Mouse (Mus musculus) MEL (cell line): Measurements from ENCODE around the gene Prelid3b.

ENCODE experiments used
- CTCF ChIP-seq, 3 experiments: IDR thresholded peaks in 2 of 3; conservative IDR thresholded peaks in 1 of 3; 2 replicates each; pipeline ENCODE4 v1.5.1; 2011 to 2012; ENCODE audit warnings: low read length in 3 of 3, low read depth in 2 of 3, mild to moderate bottlenecking in 2 of 3, improper control_type of control experiment in 1 of 3, inconsistent platforms in 1 of 3, mixed read lengths in 1 of 3, moderate library complexity in 1 of 3; ENCODE audit not compliant: control insufficient read depth in 1 of 3, insufficient read depth in 1 of 3, poor library complexity in 1 of 3, severe bottlenecking in 1 of 3
- E2F4 ChIP-seq: IDR thresholded peaks from 2 replicates; pipeline ENCODE4 v1.6.1; 2011; ENCODE audit warnings: low read depth, low read length, improper control_type of control experiment, borderline replicate concordance
- MAFK ChIP-seq: IDR thresholded peaks from 2 replicates; pipeline ENCODE4 v1.6.1; 2011; ENCODE audit warnings: low read depth, mild to moderate bottlenecking, low read length, improper control_type of control experiment, borderline replicate concordance
- MAX ChIP-seq: IDR thresholded peaks from 2 replicates; pipeline ENCODE4 v1.6.1; 2011; ENCODE audit warnings: low read length, improper control_type of control experiment
- POLR2A ChIP-seq, 2 experiments: IDR thresholded peaks; 2 replicates each; pipeline ENCODE4 v1.6.1; 2011 to 2012; ENCODE audit warnings: low read length in 2 of 2, mild to moderate bottlenecking in 2 of 2, control low read depth in 1 of 2, improper control_type of control experiment in 1 of 2, low read depth in 1 of 2, moderate library complexity in 1 of 2; ENCODE audit not compliant: control insufficient read depth in 1 of 2, insufficient read depth in 1 of 2, poor library complexity in 1 of 2
- POLR2AphosphoS2 ChIP-seq: IDR thresholded peaks from 2 replicates; pipeline ENCODE4 v1.6.1; 2011; ENCODE audit warnings: low read length, improper control_type of control experiment
- POLR2AphosphoS5 ChIP-seq: IDR thresholded peaks from 2 replicates; pipeline ENCODE4 v1.6.1; 2012; ENCODE audit warnings: low read depth, borderline replicate concordance, mild to moderate bottlenecking, inconsistent platforms, low read length, moderate library complexity, mixed read lengths
- TAL1 ChIP-seq: IDR thresholded peaks from 2 replicates; pipeline ENCODE4 v1.6.1; 2012; ENCODE audit warnings: mild to moderate bottlenecking, inconsistent platforms, low read length, moderate library complexity, mixed read lengths
- UBTF ChIP-seq: IDR thresholded peaks from 2 replicates; pipeline ENCODE4 v1.6.1; 2012; ENCODE audit warnings: low read depth, mild to moderate bottlenecking, inconsistent platforms, low read length, improper control_type of control experiment, moderate library complexity, borderline replicate concordance; ENCODE audit not compliant: insufficient read depth
- USF1 ChIP-seq: IDR thresholded peaks from 2 replicates; pipeline ENCODE4 v1.6.1; 2014; ENCODE audit warnings: low read depth, mild to moderate bottlenecking, inconsistent platforms, low read length, improper control_type of control experiment, moderate library complexity
- USF2 ChIP-seq, 2 experiments: IDR thresholded peaks; 2 replicates each; pipeline ENCODE4 v1.6.1; 2011 to 2012; ENCODE audit warnings: improper control_type of control experiment in 2 of 2, low read length in 2 of 2, borderline replicate concordance in 1 of 2, inconsistent platforms in 1 of 2, low read depth in 1 of 2, mild to moderate bottlenecking in 1 of 2; ENCODE audit not compliant: insufficient read depth in 1 of 2
- ZKSCAN1 ChIP-seq: IDR thresholded peaks from 2 replicates; pipeline ENCODE4 v1.6.1; 2012; ENCODE audit warnings: low read depth, mild to moderate bottlenecking, inconsistent platforms, low read length, improper control_type of control experiment, moderate library complexity
- ZMIZ1 ChIP-seq: IDR thresholded peaks from 2 replicates; pipeline ENCODE4 v1.6.1; 2012; ENCODE audit warnings: low read depth, mild to moderate bottlenecking, inconsistent platforms, low read length, improper control_type of control experiment, moderate library complexity

DNA sequence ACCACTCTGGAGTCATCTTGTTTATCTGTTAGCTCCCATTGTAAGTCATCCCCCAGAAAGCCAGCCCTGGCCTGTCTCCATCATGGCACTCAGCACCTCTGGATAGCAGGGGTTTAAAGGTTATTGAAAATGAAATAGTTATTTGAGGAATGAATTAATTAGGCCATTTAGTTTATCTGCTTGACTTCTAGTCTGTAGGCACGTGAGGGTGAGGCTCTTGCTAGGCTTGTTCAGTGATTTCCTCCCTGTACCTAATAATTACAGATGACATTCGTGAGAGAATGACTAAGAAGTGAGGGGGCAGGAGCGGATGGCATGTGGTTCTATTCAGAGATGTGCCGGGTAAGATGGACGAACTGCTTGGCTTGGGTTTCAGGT lies 658 bp upstream of the Prelid3b start:
- TF ChIP-seq POLR2A (IDR thresholded peaks at IDR 0.05; ENCODE audit: control insufficient read depth in 1 of 2, insufficient read depth in 1 of 2, low read depth in 1 of 2, low read length in 2 of 2, poor library complexity in 1 of 2): no peak
- no peak for TF ChIP-seq CTCF (IDR thresholded peaks at IDR 0.05 in 2 of 3, conservative IDR thresholded peaks at IDR 0.05 in 1 of 3; ENCODE audit: control insufficient read depth in 1 of 3, insufficient read depth in 1 of 3, low read depth in 2 of 3, low read length in 3 of 3, poor library complexity in 1 of 3, severe bottlenecking in 1 of 3)
- 0 out of 2 replicates have a peak, but pooled peaks have one; percentile 11 for TF ChIP-seq MAX
- no peak for TF ChIP-seq POLR2AphosphoS2
- TF ChIP-seq USF1: no peak
- TF ChIP-seq MAFK: no peak
- no peak for TF ChIP-seq USF2 (IDR thresholded peaks at IDR 0.05; ENCODE audit: borderline replicate concordance in 1 of 2, insufficient read depth in 1 of 2, low read depth in 1 of 2, low read length in 2 of 2)
- TF ChIP-seq POLR2AphosphoS5: no peak
- TF ChIP-seq ZMIZ1: no peak
- TF ChIP-seq ZKSCAN1: no peak
- no peak for TF ChIP-seq UBTF
- TF ChIP-seq E2F4: no peak
- no peak for TF ChIP-seq TAL1
